Mouse (Mus musculus): Measurements from ENCODE around the gene Tctex1d2. TPM values are rescaled to one million over a fixed set of nuclear protein-coding genes. Genes with fewer than 3 reads are reported as not detected.

Tctex1d2 gene
- polyA plus RNA-seq, 1 experiment from 2014 or later = 39.0 TPM

GRCm38 (mm10) chr16:32453102-32453501 lies 33.6 kb downstream of the Tctex1d2 start:
- Histone ChIP-seq H3K27ac (replicated peaks) (no peak overlapping the region), H3K36me3 (peaks cover 22% of the 10 kb centered on the region; the same call in 1 of the 2 replicates), H3K4me3 (replicated peaks) (no peak overlapping the region), H3K27me3 (no peaks in the 10 kb centered on the region), H3K9me3 (replicated peaks) (no peaks in the 10 kb centered on the region), H3K9ac (no peak overlapping the region), H3K4me1 (peaks cover 3% of the 10 kb centered on the region; the same call in 1 of the 2 replicates), H3K4me2 (replicated peaks) (no peak overlapping the region)
- 90% methylated on average over 8 of the region's 8 CpGs for WGBS
- no peak for ATAC-seq (ENCODE audit: insufficient number of reproducible peaks, low FRiP score, low TSS enrichment, low read depth)

DNA sequence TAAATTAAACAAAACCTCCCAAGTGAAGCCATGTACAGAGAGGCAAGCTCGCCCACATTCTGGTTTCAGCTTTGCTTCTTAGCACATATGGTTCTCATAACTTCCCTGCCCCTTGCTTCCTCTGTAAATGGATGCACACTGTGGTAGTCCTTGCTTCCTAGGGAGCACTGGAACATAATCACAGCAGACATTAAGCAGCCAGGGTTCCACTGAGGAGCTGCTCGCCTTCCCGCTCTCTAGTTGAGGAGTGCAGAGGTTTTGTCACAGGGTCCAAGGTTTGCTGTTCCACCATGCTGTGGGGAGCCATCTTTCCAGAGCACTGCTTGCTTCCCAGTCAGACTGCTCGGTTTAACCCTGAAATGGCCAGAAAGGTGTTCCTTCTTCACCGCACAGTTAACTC lies 35.1 kb downstream of the Tctex1d2 start:
- H3K9me3 ChIP-seq (replicated peaks) = no peaks in the 10 kb centered on the region
- H3K4me3 ChIP-seq (replicated peaks) = no peak overlapping the region
- 41% methylated on average over 5 of the region's 5 CpGs for WGBS
- peaks cover 31% of the 10 kb centered on the region for H3K36me3 ChIP-seq
- peak; percentile 67; the same call in 1 of the 2 replicates for ATAC-seq (ENCODE audit: insufficient number of reproducible peaks, low FRiP score, low TSS enrichment, low read depth)
- H3K4me2 ChIP-seq (replicated peaks) = peak overlapping the region; percentile 19; the same call in 1 of the 2 replicates
- no peaks in the 10 kb centered on the region for H3K27me3 ChIP-seq
- H3K4me1 ChIP-seq = peaks cover 3% of the 10 kb centered on the region; the same call in 1 of the 2 replicates
- H3K27ac ChIP-seq (replicated peaks) = peak overlapping the region; percentile 55
- H3K9ac ChIP-seq = no peak overlapping the region

DNA sequence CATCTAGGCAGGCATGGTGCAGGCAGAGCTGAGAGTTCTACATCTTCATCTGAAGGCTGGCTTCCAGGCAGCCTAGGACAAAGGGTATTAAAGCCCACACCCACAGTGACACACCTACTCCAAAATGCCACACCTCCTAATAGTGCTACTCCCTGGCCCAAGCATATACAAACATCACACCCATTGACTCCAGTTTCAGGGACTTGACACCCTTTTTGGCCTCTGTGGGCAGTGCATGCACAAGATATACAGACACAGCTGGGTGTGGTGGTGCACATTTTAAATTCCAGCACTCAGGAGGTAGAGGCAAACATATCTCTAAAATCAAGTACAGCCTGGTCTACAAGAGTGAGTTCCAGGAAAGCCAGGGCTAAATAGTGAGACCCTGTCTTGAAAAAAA lies 36.6 kb downstream of the Tctex1d2 start:
- no peak for ATAC-seq (ENCODE audit: insufficient number of reproducible peaks, low FRiP score, low TSS enrichment, low read depth)
- Histone ChIP-seq H3K4me1 (peaks cover 3% of the 10 kb centered on the region; the same call in 1 of the 2 replicates), H3K9me3 (replicated peaks) (no peaks in the 10 kb centered on the region)

DNA sequence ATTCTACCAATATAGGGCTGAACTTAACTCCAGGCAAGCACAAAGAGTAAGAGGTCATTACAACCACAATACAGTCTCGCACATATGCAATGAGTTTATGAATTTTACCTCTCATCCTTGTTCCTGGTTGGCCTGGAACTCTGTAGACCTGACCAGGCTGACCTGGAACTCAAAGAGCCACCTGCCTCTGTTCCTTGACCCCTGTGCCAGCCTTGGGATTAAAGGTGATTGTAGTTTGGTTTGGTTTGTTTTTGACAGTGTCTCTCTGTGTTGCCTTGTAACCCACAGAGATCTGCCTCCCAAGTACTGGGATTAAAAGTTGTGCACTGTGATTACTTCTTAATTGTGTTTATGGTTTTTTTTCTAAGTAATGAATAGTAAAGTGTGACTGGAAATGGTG lies 37.3 kb downstream of the Tctex1d2 start:
- Histone ChIP-seq H3K27me3 (no peaks in the 10 kb centered on the region), H3K4me1 (peaks cover 3% of the 10 kb centered on the region; the same call in 1 of the 2 replicates), H3K36me3 (peaks cover 31% of the 10 kb centered on the region), H3K27ac (replicated peaks) (no peak overlapping the region), H3K9ac (no peak overlapping the region), H3K4me2 (replicated peaks) (no peak overlapping the region), H3K9me3 (replicated peaks) (no peaks in the 10 kb centered on the region), H3K4me3 (replicated peaks) (no peak overlapping the region)
- 96% methylated on average over 1 of the region's 1 CpGs for WGBS
- ATAC-seq (ENCODE audit: insufficient number of reproducible peaks, low FRiP score, low TSS enrichment, low read depth) = no peak

More for the DNA sequence above, 36.6 kb downstream of the Tctex1d2 start:
- Histone ChIP-seq H3K27ac (replicated peaks) (no peak overlapping the region), H3K9ac (no peak overlapping the region), H3K36me3 (peaks cover 31% of the 10 kb centered on the region), H3K27me3 (no peaks in the 10 kb centered on the region), H3K4me2 (replicated peaks) (no peak overlapping the region), H3K4me3 (replicated peaks) (no peak overlapping the region)

GRCm38 (mm10) chr16:32457589-32458386 lies 38.3 kb downstream of the Tctex1d2 start:
- ATAC-seq (ENCODE audit: insufficient number of reproducible peaks, low FRiP score, low TSS enrichment, low read depth) = no peak
- no peak overlapping the region for H3K4me2 ChIP-seq (replicated peaks)
- H3K27me3 ChIP-seq = no peaks in the 10 kb centered on the region
- peaks cover 29% of the 10 kb centered on the region for H3K36me3 ChIP-seq
- H3K27ac ChIP-seq (replicated peaks) = no peak overlapping the region
- peaks cover 3% of the 10 kb centered on the region; the same call in 1 of the 2 replicates for H3K4me1 ChIP-seq
- H3K4me3 ChIP-seq (replicated peaks) = no peak overlapping the region
- WGBS = 50% methylated on average over 10 of the region's 10 CpGs
- no peak overlapping the region for H3K9ac ChIP-seq
- H3K9me3 ChIP-seq (replicated peaks) = no peaks in the 10 kb centered on the region

- Histone ChIP-seq H3K27me3 (no peaks in the 10 kb centered on the region), H3K9me3 (replicated peaks) (no peaks in the 10 kb centered on the region), H3K27ac (replicated peaks) (no peak overlapping the region), H3K9ac (no peak overlapping the region), H3K4me2 (replicated peaks) (no peak overlapping the region), H3K4me3 (replicated peaks) (no peak overlapping the region), H3K36me3 (peaks cover 41% of the 10 kb centered on the region), H3K4me1 (no peaks in the 10 kb centered on the region)
- no peak for ATAC-seq (ENCODE audit: insufficient number of reproducible peaks, low FRiP score, low TSS enrichment, low read depth)
- WGBS = 59% methylated on average over 4 of the region's 4 CpGs
Observed at GRCm38 (mm10) chr16:32460518-32460917, 41.0 kb downstream of the Tctex1d2 start.

DNA sequence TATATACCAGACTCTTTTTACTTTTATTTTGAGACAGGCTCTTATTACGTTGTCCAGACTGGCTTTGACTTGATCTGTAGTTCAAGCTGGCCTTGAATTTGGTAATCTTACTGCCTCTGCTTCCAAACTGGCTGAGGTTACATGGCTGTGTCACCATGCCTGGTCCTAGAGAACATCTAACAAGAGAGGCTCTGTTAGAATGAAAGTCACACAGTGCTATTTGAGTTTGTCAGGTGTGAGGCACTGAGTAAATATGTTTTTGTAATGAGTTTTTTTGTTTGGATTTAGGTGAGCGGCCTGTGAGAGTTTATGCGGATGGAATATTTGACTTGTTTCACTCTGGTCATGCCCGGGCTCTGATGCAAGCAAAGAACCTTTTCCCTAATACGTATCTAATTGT lies 42.2 kb downstream of the Tctex1d2 start:
- H3K36me3 ChIP-seq = peaks cover 34% of the 10 kb centered on the region
- no peak overlapping the region for H3K27ac ChIP-seq (replicated peaks)
- H3K4me3 ChIP-seq (replicated peaks) = no peak overlapping the region
- H3K9me3 ChIP-seq (replicated peaks) = no peaks in the 10 kb centered on the region
- WGBS = 92% methylated on average over 5 of the region's 5 CpGs
- no peaks in the 10 kb centered on the region for H3K4me1 ChIP-seq
- H3K27me3 ChIP-seq = no peaks in the 10 kb centered on the region
- H3K9ac ChIP-seq = no peak overlapping the region
- ATAC-seq (ENCODE audit: insufficient number of reproducible peaks, low FRiP score, low TSS enrichment, low read depth) = no peak
- H3K4me2 ChIP-seq (replicated peaks) = no peak overlapping the region

- H3K36me3 ChIP-seq = peaks cover 39% of the 10 kb centered on the region
- H3K9ac ChIP-seq = no peak overlapping the region
- H3K4me1 ChIP-seq = no peaks in the 10 kb centered on the region
- no peak overlapping the region for H3K4me3 ChIP-seq (replicated peaks)
- H3K27ac ChIP-seq (replicated peaks) = no peak overlapping the region
- no peak overlapping the region for H3K4me2 ChIP-seq (replicated peaks)
- ATAC-seq (ENCODE audit: insufficient number of reproducible peaks, low FRiP score, low TSS enrichment, low read depth) = no peak
- 94% methylated on average over 16 of the region's 16 CpGs for WGBS
- no peaks in the 10 kb centered on the region for H3K27me3 ChIP-seq
- no peaks in the 10 kb centered on the region for H3K9me3 ChIP-seq (replicated peaks)
Observed at GRCm38 (mm10) chr16:32462950-32463349, 43.4 kb downstream of the Tctex1d2 start.

- H3K36me3 ChIP-seq = peaks cover 39% of the 10 kb centered on the region
- 91% methylated on average over 2 of the region's 2 CpGs for WGBS
- no peak for ATAC-seq (ENCODE audit: insufficient number of reproducible peaks, low FRiP score, low TSS enrichment, low read depth)
Observed at GRCm38 (mm10) chr16:32463426-32463825, 43.9 kb downstream of the Tctex1d2 start.

GRCm38 (mm10) chr16:32464908-32465307 lies 45.4 kb downstream of the Tctex1d2 start:
- no peaks in the 10 kb centered on the region for H3K9me3 ChIP-seq (replicated peaks)
- no peak overlapping the region for H3K4me3 ChIP-seq (replicated peaks)
- no peak overlapping the region for H3K9ac ChIP-seq
- H3K4me1 ChIP-seq = no peaks in the 10 kb centered on the region
- WGBS = 0% methylated on average over 1 of the region's 1 CpGs
- H3K27me3 ChIP-seq = no peaks in the 10 kb centered on the region
- peaks cover 30% of the 10 kb centered on the region for H3K36me3 ChIP-seq
- no peak overlapping the region for H3K4me2 ChIP-seq (replicated peaks)
- no peak overlapping the region for H3K27ac ChIP-seq (replicated peaks)
- ATAC-seq (ENCODE audit: insufficient number of reproducible peaks, low FRiP score, low TSS enrichment, low read depth) = no peak

More at GRCm38 (mm10) chr16:32463426-32463825, 43.9 kb downstream of the Tctex1d2 start:
- H3K9ac ChIP-seq = no peak overlapping the region
- no peaks in the 10 kb centered on the region for H3K4me1 ChIP-seq
- H3K9me3 ChIP-seq (replicated peaks) = no peaks in the 10 kb centered on the region
- H3K4me2 ChIP-seq (replicated peaks) = no peak overlapping the region
- no peaks in the 10 kb centered on the region for H3K27me3 ChIP-seq
- H3K4me3 ChIP-seq (replicated peaks) = no peak overlapping the region
- no peak overlapping the region for H3K27ac ChIP-seq (replicated peaks)

DNA sequence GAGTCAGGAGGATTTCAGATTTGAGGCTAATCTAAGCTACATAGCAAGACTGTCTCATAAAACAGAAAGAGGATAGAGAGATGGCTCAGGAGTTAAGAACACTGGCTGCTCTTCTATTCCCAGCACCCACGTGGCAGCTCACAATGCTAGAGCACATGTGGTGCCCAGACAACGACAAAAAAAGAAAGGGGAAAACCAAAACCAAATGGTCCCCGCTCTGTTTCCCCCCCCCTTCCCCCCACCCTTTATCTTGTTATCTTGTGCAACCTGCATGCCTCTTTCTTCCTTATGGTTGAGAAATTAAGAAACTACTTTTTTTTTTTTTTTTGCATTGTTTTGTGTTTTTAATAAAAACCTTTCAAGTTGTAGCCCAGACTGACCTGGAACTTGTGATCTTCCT lies 49.0 kb downstream of the Tctex1d2 start:
- H3K27ac ChIP-seq (replicated peaks) = no peak overlapping the region
- H3K4me2 ChIP-seq (replicated peaks) = no peak overlapping the region
- H3K36me3 ChIP-seq = peaks cover 35% of the 10 kb centered on the region
- H3K27me3 ChIP-seq = no peaks in the 10 kb centered on the region
- no peak overlapping the region for H3K9ac ChIP-seq
- H3K9me3 ChIP-seq (replicated peaks) = no peaks in the 10 kb centered on the region
- no peaks in the 10 kb centered on the region for H3K4me1 ChIP-seq
- ATAC-seq (ENCODE audit: insufficient number of reproducible peaks, low FRiP score, low TSS enrichment, low read depth) = no peak
- 48% methylated on average over 3 of the region's 3 CpGs for WGBS
- H3K4me3 ChIP-seq (replicated peaks) = no peak overlapping the region
